Mouse (Mus musculus) kidney, postnatal 14 days (tissue): ENCODE results near the gene Uts2r.

Experiments
- DNase-seq: peaks from one replicate; pipeline ENCODE4 v3.0.0; 2022; ENCODE audit warnings: mixed read lengths

The Uts2r gene

DNA sequence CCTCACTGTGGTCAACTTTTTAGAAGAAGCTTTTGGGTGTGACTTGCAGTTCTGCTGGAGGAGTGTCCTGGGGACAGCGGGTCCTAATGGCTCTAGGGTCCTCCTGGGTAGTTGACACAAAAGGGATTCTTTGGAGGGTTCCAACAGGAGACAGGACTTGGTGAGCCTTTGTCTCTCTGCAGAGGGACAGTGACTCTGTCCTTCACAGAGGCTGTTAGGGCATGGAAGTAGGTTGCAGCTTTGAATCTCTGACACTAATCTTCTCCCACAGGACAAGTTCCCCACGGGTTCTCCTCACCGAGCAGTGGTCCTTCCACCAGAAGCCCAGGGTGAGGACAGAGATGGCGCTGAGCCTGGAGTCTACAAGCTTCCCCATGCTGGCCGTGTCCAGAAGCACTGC lies at the start of gene Uts2r:
Gene Uts2r, plus strand, starts transcription at position 301 of the 400 bp plus-strand sequence.
- no peak for DNase-seq

DNA sequence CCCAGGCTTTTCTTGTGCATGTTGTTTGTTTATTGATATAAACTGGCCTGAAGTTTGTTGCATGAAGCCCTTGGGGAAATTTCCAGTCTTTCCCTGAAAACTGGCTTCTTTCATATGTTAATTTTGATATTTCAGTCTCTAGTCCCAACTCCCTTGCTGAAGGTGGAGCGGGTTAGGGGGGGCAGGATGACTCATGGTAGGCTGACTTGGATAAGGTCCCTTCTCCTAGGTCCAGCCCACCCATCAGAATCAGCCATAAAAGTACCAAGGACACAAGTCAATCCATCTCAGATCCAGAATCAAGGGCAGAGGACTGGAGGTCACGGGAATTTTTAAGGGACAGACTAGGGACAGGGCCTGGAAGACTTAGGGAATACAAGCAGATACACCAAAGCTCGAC lies 49.0 kb upstream of the Uts2r start:
- DNase-seq: no peak

DNA sequence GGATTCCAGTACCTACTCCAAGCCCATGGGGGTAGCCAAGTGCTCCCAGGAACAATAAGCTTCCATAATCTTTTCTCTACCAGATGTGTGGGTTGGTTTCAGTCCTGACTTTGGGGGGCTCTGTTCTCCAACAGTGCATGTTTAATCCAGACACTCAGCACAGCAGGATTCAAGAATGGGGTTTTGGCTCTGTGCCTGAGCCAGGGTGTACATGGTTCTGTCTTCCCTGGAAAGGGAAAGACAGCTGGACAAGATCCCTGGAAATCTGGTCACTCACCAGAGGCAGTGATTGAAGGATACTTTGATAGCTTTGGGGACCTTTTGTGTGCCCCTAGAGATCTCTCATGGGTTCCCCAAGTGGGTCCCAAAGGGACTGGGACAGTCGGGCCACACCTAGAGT lies 48.5 kb upstream of the Uts2r start:
- no peak for DNase-seq

DNA sequence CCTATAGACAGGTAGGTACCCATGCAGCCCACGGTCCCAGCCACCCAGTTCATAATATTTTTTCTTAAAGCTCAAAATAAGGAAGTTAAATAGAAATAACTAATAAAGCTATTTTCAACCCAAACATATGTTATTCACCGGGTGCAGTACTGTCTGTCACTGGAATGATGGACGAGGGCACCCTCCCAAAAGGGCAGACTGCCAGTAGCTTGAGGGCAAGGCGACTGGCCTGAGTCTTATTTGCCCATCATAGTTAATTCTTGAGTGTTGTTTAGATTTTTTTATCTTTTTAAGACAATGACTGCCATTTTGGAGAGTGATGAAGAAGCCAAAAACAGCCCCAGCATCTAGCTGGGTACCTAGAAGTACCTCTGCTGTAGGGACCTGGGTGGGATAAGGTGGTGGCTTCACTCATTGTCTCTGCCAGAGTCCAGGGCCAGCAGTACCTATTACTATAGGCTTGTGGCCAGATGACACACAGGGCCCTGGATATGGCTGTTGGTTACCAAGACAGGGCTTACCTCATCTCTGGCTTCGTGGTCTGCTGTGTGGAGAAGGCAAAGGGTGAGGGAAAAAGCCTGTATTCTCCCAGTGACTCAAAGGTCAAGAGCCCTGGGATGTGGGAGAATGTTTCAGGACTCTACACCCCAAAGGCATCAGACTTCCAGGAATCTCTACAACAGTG lies 47.8 kb upstream of the Uts2r start:
- no peak for DNase-seq

DNA sequence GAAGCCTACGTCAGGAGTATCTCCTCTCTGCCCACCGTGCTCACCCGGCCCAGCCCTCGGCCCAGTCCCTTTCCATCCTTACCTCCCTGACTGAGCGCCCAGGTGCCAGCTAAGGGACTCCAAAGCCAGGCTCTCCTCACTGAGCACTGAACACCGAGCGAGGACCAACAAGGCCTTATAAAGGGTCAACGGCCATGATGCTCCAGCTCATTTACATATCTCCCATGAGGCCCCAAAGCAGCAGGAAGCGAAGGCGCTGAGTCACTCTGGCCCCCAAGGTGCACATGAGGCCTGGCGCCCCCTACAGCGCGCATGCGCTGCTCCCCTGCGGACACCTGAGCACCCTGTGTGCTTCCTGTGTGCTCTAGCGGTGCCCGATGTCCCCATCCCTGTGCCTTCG lies 42.0 kb upstream of the Uts2r start:
- DNase-seq: no peak

DNA sequence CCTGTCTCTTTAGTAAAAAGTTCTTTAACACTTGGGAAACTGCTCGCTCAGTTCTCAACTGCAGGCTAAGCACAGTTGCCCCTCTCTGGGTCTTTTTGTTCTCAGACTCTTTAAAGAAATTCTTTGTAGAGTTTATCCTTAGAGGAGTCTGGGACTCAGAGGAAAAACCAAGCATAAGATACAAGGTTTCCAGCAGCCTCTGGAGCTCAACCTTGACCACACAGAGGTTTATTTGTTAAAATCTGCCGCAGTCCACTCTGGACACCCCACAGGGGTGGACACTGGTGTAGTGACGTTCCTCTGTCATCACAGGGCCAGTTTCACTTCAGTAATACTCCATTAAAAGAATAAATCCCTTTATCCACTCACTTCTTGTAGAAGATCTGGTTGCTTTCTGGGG lies 41.5 kb upstream of the Uts2r start, which contains the start of gene Tex19.2:
Gene Tex19.2, minus strand, starts transcription at position 101 of the 400 bp plus-strand sequence.
- DNase-seq: no peak

DNA sequence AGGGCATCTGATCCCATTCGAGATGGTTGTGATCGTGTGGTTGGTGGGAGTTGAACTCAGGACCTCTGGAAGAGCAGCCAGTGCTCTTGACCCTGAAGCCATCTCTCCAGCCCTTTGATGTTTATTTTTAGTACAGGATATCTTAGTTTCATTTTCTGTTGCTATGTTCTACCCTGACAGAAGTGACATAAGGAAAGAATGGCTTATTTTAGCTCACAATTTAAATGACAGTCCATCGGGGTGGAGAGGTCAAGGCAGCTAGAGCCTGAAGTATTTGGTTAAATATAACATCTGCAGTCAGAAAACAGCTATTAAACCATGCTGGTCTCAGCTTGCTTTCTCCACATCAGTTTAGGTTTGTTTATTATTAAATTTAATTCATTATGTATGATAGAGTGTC lies 38.9 kb upstream of the Uts2r start:
- no peak for DNase-seq

DNA sequence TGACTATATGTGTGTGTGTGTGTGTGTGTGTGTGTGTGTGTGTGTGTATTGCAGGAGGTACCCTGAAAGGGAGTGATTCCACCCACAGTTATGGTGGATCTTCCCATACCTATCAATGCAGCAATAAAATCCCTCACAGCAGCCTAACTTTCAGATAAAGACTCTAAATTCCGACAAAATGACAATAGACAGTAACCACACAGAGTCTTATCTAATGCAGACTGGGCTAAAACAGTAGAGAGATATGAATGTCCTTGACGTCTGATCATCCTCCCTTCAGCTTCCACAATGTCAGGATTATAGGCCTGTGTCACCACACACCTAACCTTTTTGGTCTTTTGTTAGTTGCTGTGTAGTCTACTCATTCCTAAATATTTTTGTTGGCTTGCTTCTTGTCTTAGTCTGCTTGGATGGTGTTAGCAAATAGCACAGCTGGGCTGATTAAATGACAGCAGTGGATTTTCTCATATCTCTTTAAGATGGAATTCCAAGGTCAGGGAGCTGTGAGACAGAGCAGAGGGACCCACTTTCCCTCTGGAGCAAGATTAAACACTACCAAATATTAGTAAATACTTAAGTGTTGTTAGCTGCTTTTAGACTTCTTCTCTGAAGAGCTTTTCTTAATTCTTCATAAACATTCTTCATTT lies 37.9 kb upstream of the Uts2r start:
- no peak for DNase-seq

GRCm38 (mm10) chr11:121123438-121123837 lies 36.6 kb upstream of the Uts2r start:
- DNase-seq: no peak

DNA sequence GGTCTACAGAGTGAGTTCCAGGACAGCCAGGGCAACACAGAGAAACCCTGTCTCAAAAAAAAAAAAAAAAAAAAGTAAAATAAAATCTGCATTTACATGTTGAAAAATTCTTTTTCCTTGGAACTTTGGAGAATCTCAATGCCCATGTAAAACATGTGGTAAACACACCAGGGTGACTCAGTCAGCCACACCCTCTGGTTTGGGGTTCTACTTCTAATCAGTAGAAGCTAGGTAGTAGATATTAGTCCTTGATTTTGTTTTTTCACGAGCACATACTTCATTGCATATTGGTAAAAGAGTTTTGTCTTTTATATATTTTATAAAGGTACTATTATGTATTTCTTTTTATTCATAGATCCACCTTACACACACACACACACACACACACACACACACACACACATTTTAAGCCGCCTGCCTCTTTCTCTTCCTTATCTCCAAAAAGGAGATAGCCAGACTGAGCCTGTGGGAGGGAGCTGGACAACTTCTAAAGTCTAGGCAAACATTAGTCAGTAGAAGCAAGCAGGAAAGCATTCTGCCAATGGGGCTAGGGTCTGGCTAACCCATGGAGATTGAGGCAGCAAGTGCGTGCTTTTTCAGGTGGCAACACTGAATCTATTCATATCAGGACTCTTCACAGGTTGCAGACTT lies 34.4 kb upstream of the Uts2r start:
- no peak for DNase-seq

DNA sequence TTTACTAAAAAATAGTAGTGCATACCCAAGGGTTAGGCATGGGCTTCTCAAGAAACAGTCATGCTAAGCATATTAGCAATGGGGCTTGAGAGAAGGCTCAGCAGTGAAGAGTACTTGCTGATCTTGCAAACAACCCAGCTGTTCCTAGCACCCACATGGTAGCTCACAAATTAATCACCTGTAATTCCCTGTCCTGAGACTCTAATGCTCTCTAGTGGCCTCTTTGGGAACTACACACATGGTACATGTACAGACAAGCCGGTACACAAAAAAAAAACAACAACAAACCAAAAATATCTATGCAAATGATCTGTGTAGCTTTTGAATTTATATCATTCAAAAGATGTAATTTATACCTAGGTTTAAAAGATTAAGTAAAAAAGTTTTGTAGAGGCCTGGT lies 33.7 kb upstream of the Uts2r start:
- no peak for DNase-seq

DNA sequence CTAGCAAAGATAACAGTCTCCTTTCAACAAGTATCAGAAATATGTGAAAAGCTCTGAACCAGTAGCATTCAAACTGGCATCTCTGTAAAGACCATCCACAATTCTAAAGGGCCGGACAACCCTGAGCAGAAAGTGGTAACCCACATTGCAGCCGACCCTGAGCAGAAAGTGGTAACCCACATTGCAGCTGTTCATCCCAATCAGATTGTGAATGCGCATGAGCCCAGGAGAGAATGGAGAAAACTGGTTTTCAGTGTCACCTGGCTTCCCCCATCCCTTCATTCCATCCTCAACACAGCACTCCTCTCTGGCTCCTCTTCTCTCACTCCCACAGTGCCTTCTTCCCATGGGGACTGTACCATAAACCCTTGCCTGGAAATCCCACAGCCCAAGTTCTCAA lies 32.6 kb upstream of the Uts2r start:
- DNase-seq: no peak

DNA sequence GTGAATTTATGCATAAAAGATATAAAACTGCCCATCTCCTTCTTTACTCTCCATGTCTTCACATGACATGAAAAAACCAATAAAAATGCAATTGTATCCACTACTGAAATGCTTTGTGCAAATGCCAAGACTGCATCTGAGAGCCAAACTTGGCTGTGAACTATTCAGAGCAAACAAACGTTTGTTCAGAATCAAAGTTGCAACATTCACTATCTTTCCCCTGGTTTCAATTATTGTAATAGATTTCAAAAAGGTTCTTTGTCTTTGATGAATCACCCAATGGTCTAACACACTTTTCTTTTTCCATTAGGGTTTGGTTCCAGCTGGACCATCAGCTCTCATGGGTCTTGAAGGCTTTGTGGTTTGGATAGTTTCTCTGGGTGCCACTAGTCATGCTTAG lies 30.5 kb upstream of the Uts2r start:
- no peak for DNase-seq

DNA sequence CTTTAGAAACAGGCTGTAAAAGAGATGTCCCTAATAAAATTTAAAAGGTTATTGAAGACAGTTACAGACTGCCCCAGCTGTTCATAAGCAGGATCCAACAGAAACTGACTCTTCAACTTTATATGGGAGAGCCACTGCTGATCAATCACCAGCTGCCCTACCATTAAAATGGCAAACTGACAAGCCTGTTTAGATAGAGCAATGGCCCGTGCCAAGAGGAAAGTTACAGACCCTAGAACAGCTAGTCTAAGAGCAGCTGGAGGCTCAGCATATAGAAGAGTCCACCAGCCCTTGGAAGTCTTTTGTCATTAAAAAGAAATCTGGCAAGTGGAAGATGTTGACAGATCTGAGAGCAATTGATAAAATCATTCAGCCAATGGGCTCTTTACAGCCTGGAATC lies 25.5 kb upstream of the Uts2r start:
- no peak for DNase-seq

- no peak for DNase-seq
These were observed 22.4 kb upstream of the Uts2r start for GRCm38 (mm10) chr11:121137682-121138081.

- no peak for DNase-seq
These were observed 21.3 kb upstream of the Uts2r start for GRCm38 (mm10) chr11:121138732-121139131.

- DNase-seq: no peak
These were observed 16.6 kb upstream of the Uts2r start for GRCm38 (mm10) chr11:121143325-121144015.

- DNase-seq: no peak
These were observed 14.2 kb upstream of the Uts2r start, which contains the start of gene Tex19.1 for GRCm38 (mm10) chr11:121145865-121146264. Tex19.1 (plus strand) TSS chr11:121146143.

DNA sequence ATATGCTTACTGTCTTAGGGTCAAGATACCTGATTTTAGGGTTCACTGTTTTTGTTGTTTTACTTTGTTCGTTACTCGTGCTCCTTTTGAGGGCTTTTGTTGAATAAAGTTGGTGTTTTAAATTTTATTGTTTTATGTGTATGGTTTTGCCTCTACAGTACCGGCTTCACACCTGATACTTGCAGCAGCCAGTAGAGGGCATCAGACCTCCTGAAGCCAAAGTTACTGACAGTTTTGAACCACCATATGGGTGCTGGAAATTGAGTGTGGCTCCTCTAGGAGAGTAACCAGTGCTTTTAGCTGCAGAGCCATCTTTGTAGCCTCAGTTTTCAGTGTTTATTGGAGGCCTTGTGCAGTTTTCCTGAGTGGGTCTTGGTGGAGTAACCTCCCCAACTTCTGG lies 11.9 kb upstream of the Uts2r start:
- no peak for DNase-seq

GRCm38 (mm10) chr11:121154203-121154602 lies 5.9 kb upstream of the Uts2r start:
- DNase-seq: no peak

GRCm38 (mm10) chr11:121156411-121156891 lies 3.6 kb upstream of the Uts2r start:
- DNase-seq: peak; percentile 20

DNA sequence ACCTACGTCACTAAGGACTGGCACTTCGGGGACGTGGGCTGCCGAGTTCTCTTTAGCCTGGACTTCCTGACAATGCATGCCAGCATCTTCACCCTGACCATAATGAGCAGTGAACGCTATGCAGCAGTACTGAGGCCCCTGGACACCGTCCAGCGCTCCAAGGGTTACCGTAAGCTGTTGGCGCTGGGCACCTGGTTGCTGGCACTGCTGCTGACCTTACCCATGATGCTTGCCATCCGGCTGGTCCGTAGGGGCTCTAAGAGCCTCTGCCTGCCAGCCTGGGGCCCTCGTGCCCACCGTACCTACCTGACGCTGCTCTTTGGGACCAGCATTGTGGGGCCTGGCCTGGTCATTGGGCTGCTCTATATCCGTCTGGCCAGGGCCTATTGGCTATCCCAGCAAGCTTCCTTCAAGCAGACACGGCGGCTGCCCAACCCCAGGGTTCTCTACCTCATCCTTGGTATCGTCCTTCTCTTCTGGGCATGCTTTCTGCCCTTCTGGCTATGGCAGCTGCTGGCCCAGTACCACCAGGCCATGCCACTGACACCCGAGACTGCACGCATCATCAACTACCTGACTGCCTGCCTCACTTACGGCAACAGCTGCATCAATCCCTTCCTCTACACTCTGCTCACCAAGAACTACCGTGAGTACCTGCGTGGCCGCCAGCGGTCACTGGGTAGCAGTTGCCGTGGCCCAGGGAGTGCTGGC lies 720 bp downstream of the Uts2r start:
- DNase-seq: no peak

DNA sequence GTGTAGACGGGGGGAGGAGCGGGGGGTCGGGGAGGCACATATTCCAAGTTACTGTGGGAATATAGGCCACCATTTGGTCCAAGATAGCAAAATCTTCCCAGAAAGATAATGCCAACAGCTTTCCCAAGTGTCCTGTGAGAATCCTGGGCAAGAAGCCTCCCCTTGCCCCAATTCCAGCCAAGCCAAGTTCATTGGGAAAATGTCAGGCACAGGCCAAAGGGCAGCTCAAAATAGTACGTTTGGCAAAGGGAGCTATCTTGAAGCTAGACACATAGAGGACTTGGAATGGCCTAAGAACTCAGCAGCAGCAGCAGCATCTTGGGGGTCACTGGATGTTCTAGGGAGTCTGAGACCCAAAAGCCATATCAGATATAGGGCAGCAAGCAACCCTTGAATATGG lies 3.7 kb downstream of the Uts2r start:
- DNase-seq: no peak
